Mouse (Mus musculus) liver, postnatal 0 days (tissue): Measurements from ENCODE around the gene Gm11114. TPM values are rescaled to one million over a fixed set of nuclear protein-coding genes. Genes with fewer than 3 reads are reported as not detected.

Experiments used
- ATAC-seq: fragments of 200-750 bp; cut with Nextera tagmentation; 2 replicates; pipeline ENCODE4 v1.8.0; 2017; ENCODE audit warnings: mild to moderate bottlenecking, moderate library complexity
- DNase-seq: peaks from one replicate; pipeline ENCODE4 v3.0.0-alpha.2; 2016
- H3K27ac ChIP-seq: fragments of 300-500 bp; sonication (generic); 2 replicates; pipeline ENCODE4 v1.5.1; 2014; ENCODE audit warnings: antibody characterized with exemption, moderate library complexity, mild to moderate bottlenecking, low read depth
- H3K27me3 ChIP-seq: fragments of 300-500 bp; sonication (generic); 2 replicates; pipeline ENCODE4 v1.6.1; 2014; ENCODE audit warnings: low read length, control low read depth, mixed read lengths; ENCODE audit not compliant: insufficient read depth
- H3K36me3 ChIP-seq: fragments of 300-500 bp; sonication (generic); replicated peaks from 2 replicates; pipeline ENCODE4 v1.6.1; 2014; ENCODE audit warnings: mild to moderate bottlenecking, control low read depth, low read length, moderate library complexity, mixed read lengths; ENCODE audit not compliant: insufficient read depth
- H3K4me1 ChIP-seq: fragments of 300-500 bp; sonication (generic); 2 replicates; pipeline ENCODE4 v1.6.1; 2014; ENCODE audit warnings: antibody characterized with exemption, mild to moderate bottlenecking, control low read depth; ENCODE audit not compliant: insufficient read depth
- H3K4me2 ChIP-seq: fragments of 300-500 bp; sonication (generic); 2 replicates; pipeline ENCODE4 v1.6.1; 2014; ENCODE audit warnings: low read depth, mild to moderate bottlenecking, low read length, moderate library complexity, mixed read lengths
- H3K4me3 ChIP-seq: fragments of 300-500 bp; sonication (generic); 2 replicates; pipeline ENCODE4 v1.5.1; 2014; ENCODE audit warnings: low read depth, low read length
- H3K9ac ChIP-seq: fragments of 300-500 bp; sonication (generic); replicated peaks from 2 replicates; pipeline ENCODE4 v1.6.1; 2014; ENCODE audit warnings: mild to moderate bottlenecking, moderate library complexity
- H3K9me3 ChIP-seq: fragments of 300-500 bp; sonication (generic); 2 replicates; pipeline ENCODE4 v1.6.1; 2016; ENCODE audit warnings: mild to moderate bottlenecking, control low read depth, low read length, mixed read lengths
- CTCF ChIP-seq: sonication (generic); IDR thresholded peaks from 2 replicates; pipeline ENCODE4 v1.5.1; 2016; ENCODE audit warnings: antibody characterized with exemption, low read depth
- EP300 ChIP-seq: IDR thresholded peaks from 2 replicates; pipeline ENCODE4 v1.6.1; 2016; ENCODE audit warnings: antibody characterized with exemption, low read depth, mild to moderate bottlenecking
- WGBS: fragments of 180-500 bp; shearing (Covaris S2); extraction: QIAGEN DNeasy Blood & Tissue Kit; methylation state at CpG from one replicate; pipeline ENCODE4 v1.1.7; 2014; ENCODE audit not compliant: insufficient replicate concordance; 5-methylcytosine and 5-hydroxymethylcytosine counted together
- polyA plus RNA-seq: library from polyadenylated mRNA; unstranded; fragments of >200 nt; fragmentation: Nextera tagmentation; extraction: Ambion mirVana; gene quantifications from 2 replicates; pipeline ENCODE4 v1.2.1, GENCODE M21; 2015

Gm11114 gene
- polyA plus RNA-seq, 1 experiment from 2014 or later: not detected

DNA sequence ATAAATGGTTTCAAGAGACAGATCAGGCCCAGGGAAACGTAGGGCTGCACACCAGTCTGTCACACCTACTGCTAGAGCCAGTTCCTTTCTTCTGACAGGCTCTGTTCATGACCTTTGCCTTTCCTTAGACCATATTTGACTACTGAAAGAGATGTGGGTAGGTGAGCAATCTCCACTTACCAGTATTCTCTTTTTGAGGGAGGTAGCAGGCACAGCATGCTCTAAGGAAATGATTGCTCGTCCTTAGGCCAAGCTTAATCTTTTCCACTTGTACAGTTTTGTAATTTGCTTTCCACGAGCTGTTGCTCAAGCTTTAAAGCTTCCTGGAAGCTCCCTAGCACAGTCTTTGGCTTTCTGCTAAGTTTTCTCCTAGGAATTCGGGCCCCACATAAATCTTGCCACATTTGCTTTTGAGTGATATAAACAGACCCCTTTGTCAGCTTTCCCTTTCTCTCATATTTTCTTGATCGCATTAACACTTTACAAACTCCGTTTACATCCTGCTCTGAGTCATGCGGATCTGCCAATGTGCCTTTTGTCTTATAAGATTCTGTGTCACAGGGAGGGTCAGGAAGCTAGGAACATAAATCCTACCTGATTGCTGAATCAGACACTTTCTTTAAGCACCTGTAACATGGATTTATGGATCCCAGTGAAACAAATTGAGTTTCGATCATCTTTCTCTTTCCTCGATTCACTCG lies 35.4 kb downstream of the Gm11114 start:
- Histone ChIP-seq H3K9me3 (no peaks in the 10 kb centered on the region), H3K9ac (no peak overlapping the region), H3K27me3 (no peaks in the 10 kb centered on the region), H3K27ac (no peak overlapping the region), H3K36me3 (no peaks in the 10 kb centered on the region), H3K4me1 (peaks cover 10% of the 10 kb centered on the region; the same call in 1 of the 2 replicates), H3K4me2 (no peak overlapping the region), H3K4me3 (no peak overlapping the region)
- ATAC-seq (no peak), DNase-seq (no peak)
- TF ChIP-seq CTCF (no peak), EP300 (no peak)
- WGBS: 72% methylated on average over 10 of the region's 10 CpGs

GRCm38 (mm10) chr9:85355559-85355958 lies 43.0 kb downstream of the Gm11114 start:
- ATAC-seq (no peak), DNase-seq (no peak)
- H3K9ac ChIP-seq: no peak overlapping the region
- 0 out of 2 replicates have a peak, but pooled peaks cover 3% of the 10 kb centered on the region for H3K4me1 ChIP-seq
- TF ChIP-seq CTCF (no peak), EP300 (no peak)
- no peaks in the 10 kb centered on the region for H3K9me3 ChIP-seq
- H3K4me2 ChIP-seq: no peak overlapping the region
- WGBS: 72% methylated on average over 5 of the region's 5 CpGs
- no peak overlapping the region for H3K27ac ChIP-seq
- no peak overlapping the region for H3K4me3 ChIP-seq
- no peaks in the 10 kb centered on the region for H3K27me3 ChIP-seq
- no peaks in the 10 kb centered on the region for H3K36me3 ChIP-seq

DNA sequence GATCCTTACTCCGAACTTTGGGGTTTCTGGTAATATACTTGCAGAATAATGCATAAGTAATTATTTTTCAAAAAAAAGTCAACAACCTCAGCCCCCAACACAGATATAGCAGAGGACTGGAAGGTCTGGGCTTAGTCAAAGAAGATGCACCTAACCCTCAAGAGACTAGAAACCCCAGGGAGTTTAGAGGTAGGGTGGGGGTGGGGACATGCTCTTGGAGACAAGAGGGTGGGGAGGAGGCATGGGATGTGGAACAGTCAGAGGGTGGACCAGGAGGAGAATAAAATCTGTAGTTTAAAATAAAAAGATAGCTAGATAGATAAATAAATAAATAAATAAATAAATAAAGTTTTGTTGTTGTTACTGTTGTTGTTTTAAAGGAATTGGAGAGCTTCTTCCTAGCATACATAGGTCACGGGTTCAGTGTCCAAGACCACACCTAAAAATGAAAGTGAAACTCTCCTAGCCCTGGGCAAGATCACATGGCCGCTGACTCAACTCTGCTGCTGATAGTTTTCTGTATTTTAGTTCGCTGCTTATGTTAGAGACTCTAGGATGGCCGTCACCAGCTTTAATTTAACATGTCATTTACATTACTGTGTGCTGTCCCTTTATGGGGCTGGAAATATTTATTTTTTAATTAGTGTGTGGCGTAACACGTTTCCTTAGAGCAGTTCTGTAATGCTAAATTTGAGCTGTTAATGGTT lies 44.7 kb downstream of the Gm11114 start:
- 73% methylated on average over 7 of the region's 7 CpGs for WGBS
- Histone ChIP-seq H3K4me1 (0 out of 2 replicates have a peak, but pooled peaks cover 3% of the 10 kb centered on the region), H3K4me3 (no peak overlapping the region), H3K9me3 (no peaks in the 10 kb centered on the region), H3K27me3 (no peaks in the 10 kb centered on the region), H3K4me2 (0 out of 2 replicates have a peak overlapping the region, but pooled peaks have one; percentile 19), H3K27ac (no peak overlapping the region), H3K9ac (no peak overlapping the region), H3K36me3 (no peaks in the 10 kb centered on the region)
- TF ChIP-seq EP300 (no peak), CTCF (no peak)
- ATAC-seq (0 out of 2 replicates have a peak, but pooled peaks have one; percentile 38), DNase-seq (no peak)

Other genes starting within 250 kb of the Gm11114 start
- gene Tent5a, start 14.6 kb downstream of the Gm11114 start, polyA plus RNA-seq: 16.2 and 22.3 TPM in 2 replicates